Mouse (Mus musculus): ENCODE results near the gene Abcd2. TPM values are rescaled to one million over a fixed set of nuclear protein-coding genes. Genes with fewer than 3 reads are reported as not detected.

Gene Abcd2
- total RNA-seq, 1 experiment, result 0.04 TPM

GRCm38 (mm10) chr15:91203521-91203920 lies 11.9 kb upstream of the Abcd2 start:
- Histone ChIP-seq H3K4me1 (ENCODE audit: control insufficient read depth in 2 of 2, insufficient read depth in 2 of 2, low read length in 2 of 2, poor library complexity in 1 of 2) (no peaks in the 10 kb centered on the region), H3K27ac (ENCODE audit: insufficient read depth, low read depth, low read length, poor library complexity, severe bottlenecking) (no peak overlapping the region), H3K4me3 (ENCODE audit: insufficient read depth in 1 of 2, low read depth in 1 of 2, low read length in 2 of 2, poor library complexity in 1 of 2, severe bottlenecking in 1 of 2) (no peak overlapping the region), H3K9me3 (ENCODE audit: control insufficient read depth, insufficient read depth, low read depth, low read length) (no peaks in the 10 kb centered on the region), H3K9ac (ENCODE audit: insufficient read depth, low read depth, low read length, poor library complexity, severe bottlenecking) (no peak overlapping the region), H3K36me3 (ENCODE audit: control insufficient read depth, insufficient read depth, low read length, poor library complexity, severe bottlenecking) (no peaks in the 10 kb centered on the region)
- no peak for TF ChIP-seq CHD2 (IDR thresholded peaks at IDR 0.05; ENCODE audit: low read depth, low read length)
- TF ChIP-seq HCFC1 (IDR thresholded peaks at IDR 0.05; ENCODE audit: borderline replicate concordance, insufficient read depth, low read length), result no peak
- no peak for TF ChIP-seq MAFK (IDR thresholded peaks at IDR 0.05; ENCODE audit: insufficient read depth, low read depth, low read length)
- TF ChIP-seq ZNF384 (IDR thresholded peaks at IDR 0.05; ENCODE audit: low read depth, low read length), result no peak
- TF ChIP-seq ZC3H11A (IDR thresholded peaks at IDR 0.05; ENCODE audit: borderline replicate concordance, low read depth, low read length), result no peak
- in situ Hi-C loops (cut with MboI; ENCODE audit: low sequenced_read_pairs in 2 of 2, unreplicated experiment in 2 of 2), result no loop called here
- DNase-seq (ENCODE audit: low read depth, low spot score), result no peak

GRCm38 (mm10) chr15:91202486-91202885 lies 10.9 kb upstream of the Abcd2 start:
- H3K27ac ChIP-seq (ENCODE audit: insufficient read depth, low read depth, low read length, poor library complexity, severe bottlenecking), result no peak overlapping the region
- no peaks in the 10 kb centered on the region for H3K36me3 ChIP-seq (ENCODE audit: control insufficient read depth, insufficient read depth, low read length, poor library complexity, severe bottlenecking)
- DNase-seq (ENCODE audit: low read depth, low spot score), result no peak
- H3K9ac ChIP-seq (ENCODE audit: insufficient read depth, low read depth, low read length, poor library complexity, severe bottlenecking), result no peak overlapping the region
- no peaks in the 10 kb centered on the region for H3K4me1 ChIP-seq (ENCODE audit: control insufficient read depth in 2 of 2, insufficient read depth in 2 of 2, low read length in 2 of 2, poor library complexity in 1 of 2)
- in situ Hi-C loops (cut with MboI; ENCODE audit: low sequenced_read_pairs in 2 of 2, unreplicated experiment in 2 of 2), result no loop called here
- TF ChIP-seq MAFK (IDR thresholded peaks at IDR 0.05; ENCODE audit: insufficient read depth, low read depth, low read length), result no peak
- TF ChIP-seq CHD2 (IDR thresholded peaks at IDR 0.05; ENCODE audit: low read depth, low read length), result no peak
- TF ChIP-seq ZC3H11A (IDR thresholded peaks at IDR 0.05; ENCODE audit: borderline replicate concordance, low read depth, low read length), result no peak
- no peak for TF ChIP-seq HCFC1 (IDR thresholded peaks at IDR 0.05; ENCODE audit: borderline replicate concordance, insufficient read depth, low read length)
- TF ChIP-seq ZNF384 (IDR thresholded peaks at IDR 0.05; ENCODE audit: low read depth, low read length), result no peak
- no peaks in the 10 kb centered on the region for H3K9me3 ChIP-seq (ENCODE audit: control insufficient read depth, insufficient read depth, low read depth, low read length)
- H3K4me3 ChIP-seq (ENCODE audit: insufficient read depth in 1 of 2, low read depth in 1 of 2, low read length in 2 of 2, poor library complexity in 1 of 2, severe bottlenecking in 1 of 2), result no peak overlapping the region

DNA sequence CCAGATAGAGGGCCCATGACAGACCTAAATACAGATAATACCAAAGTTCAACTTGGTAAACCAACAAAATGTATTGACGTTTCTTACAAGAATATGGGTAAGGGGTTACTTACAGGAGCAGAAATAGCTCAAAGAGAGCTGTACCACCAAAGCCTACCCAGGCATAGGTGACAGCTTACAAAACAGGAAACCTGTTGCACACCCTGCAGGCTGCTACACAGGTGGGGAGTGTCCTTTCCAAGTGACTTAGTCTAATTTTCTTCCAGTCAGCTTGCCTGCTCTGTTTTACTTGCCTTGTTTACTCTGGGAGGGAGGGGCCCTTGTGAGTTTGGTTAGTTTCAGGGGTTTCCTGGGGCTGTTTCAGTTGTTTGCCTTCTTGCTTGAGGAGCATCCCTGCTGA lies 9.2 kb upstream of the Abcd2 start:
- DNase-seq (ENCODE audit: low read depth, low spot score), result no peak
- Histone ChIP-seq H3K27ac (ENCODE audit: insufficient read depth, low read depth, low read length, poor library complexity, severe bottlenecking) (no peak overlapping the region), H3K9ac (ENCODE audit: insufficient read depth, low read depth, low read length, poor library complexity, severe bottlenecking) (no peak overlapping the region), H3K4me1 (ENCODE audit: control insufficient read depth in 2 of 2, insufficient read depth in 2 of 2, low read length in 2 of 2, poor library complexity in 1 of 2) (no peaks in the 10 kb centered on the region), H3K4me3 (ENCODE audit: insufficient read depth in 1 of 2, low read depth in 1 of 2, low read length in 2 of 2, poor library complexity in 1 of 2, severe bottlenecking in 1 of 2) (no peak overlapping the region), H3K9me3 (ENCODE audit: control insufficient read depth, insufficient read depth, low read depth, low read length) (no peaks in the 10 kb centered on the region), H3K36me3 (ENCODE audit: control insufficient read depth, insufficient read depth, low read length, poor library complexity, severe bottlenecking) (no peaks in the 10 kb centered on the region)
- in situ Hi-C loops (cut with MboI; ENCODE audit: low sequenced_read_pairs in 2 of 2, unreplicated experiment in 2 of 2), result no loop called here
- TF ChIP-seq HCFC1 (IDR thresholded peaks at IDR 0.05; ENCODE audit: borderline replicate concordance, insufficient read depth, low read length) (no peak), MAFK (IDR thresholded peaks at IDR 0.05; ENCODE audit: insufficient read depth, low read depth, low read length) (no peak), ZNF384 (IDR thresholded peaks at IDR 0.05; ENCODE audit: low read depth, low read length) (no peak), ZC3H11A (IDR thresholded peaks at IDR 0.05; ENCODE audit: borderline replicate concordance, low read depth, low read length) (no peak)

DNA sequence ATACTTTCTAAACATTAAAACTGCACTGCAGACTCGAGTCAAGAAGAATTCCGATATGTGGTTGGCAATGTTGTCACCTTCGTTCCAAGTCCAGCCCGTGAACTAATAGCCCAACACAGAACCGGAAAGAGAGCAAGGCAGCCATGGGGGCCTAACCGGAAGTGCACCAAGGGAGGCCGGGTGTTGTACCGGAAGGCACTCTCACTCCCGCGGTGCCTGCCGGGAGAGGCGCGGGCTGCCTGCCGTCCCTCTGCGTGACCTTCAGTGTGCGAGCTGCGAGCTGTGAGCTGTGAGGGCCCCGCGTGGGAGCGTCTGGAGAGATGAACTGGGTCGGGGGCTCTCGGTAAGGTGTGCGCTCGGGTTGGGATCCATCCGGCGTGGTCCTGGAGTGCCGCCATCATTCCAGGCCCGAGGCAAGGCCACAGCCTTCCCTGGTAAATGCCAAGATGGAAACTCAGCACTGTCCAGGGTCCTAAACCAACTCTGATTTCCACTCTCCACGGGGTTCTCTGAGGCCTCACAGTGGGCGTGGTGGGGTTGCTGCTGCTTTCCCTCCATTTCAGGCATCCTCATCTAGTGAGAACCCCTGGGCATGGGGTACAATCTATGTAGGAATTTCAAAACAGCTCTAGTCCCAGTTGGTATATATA lies 7.8 kb upstream of the Abcd2 start, which contains the start of gene CN725425:
Gene CN725425, plus strand, starts transcription at position 239 of the 650 bp plus-strand sequence.
- Histone ChIP-seq H3K36me3 (ENCODE audit: control insufficient read depth, insufficient read depth, low read length, poor library complexity, severe bottlenecking) (no peaks in the 10 kb centered on the region), H3K9ac (ENCODE audit: insufficient read depth, low read depth, low read length, poor library complexity, severe bottlenecking) (0 out of 2 replicates have a peak within 1 kb of the TSS, but pooled peaks have one; percentile 67), H3K4me1 (ENCODE audit: control insufficient read depth in 2 of 2, insufficient read depth in 2 of 2, low read length in 2 of 2, poor library complexity in 1 of 2) (no peaks in the 10 kb centered on the region), H3K27ac (ENCODE audit: insufficient read depth, low read depth, low read length, poor library complexity, severe bottlenecking) (no peak within 1 kb of the TSS), H3K9me3 (ENCODE audit: control insufficient read depth, insufficient read depth, low read depth, low read length) (no peaks in the 10 kb centered on the region), H3K4me3 (ENCODE audit: insufficient read depth in 1 of 2, low read depth in 1 of 2, low read length in 2 of 2, poor library complexity in 1 of 2, severe bottlenecking in 1 of 2) (peak within 1 kb of the TSS; percentile 59 to 74; a peak in 3 of 4 replicates)
- DNase-seq (ENCODE audit: low read depth, low spot score), result peak; percentile 22
- no peak for TF ChIP-seq CHD2 (IDR thresholded peaks at IDR 0.05; ENCODE audit: low read depth, low read length)
- TF ChIP-seq ZNF384 (IDR thresholded peaks at IDR 0.05; ENCODE audit: low read depth, low read length), result no peak
- no peak for TF ChIP-seq HCFC1 (IDR thresholded peaks at IDR 0.05; ENCODE audit: borderline replicate concordance, insufficient read depth, low read length)
- TF ChIP-seq MAFK (IDR thresholded peaks at IDR 0.05; ENCODE audit: insufficient read depth, low read depth, low read length), result no peak
- TF ChIP-seq ZC3H11A (IDR thresholded peaks at IDR 0.05; ENCODE audit: borderline replicate concordance, low read depth, low read length), result no peak
- in situ Hi-C loops (cut with MboI; ENCODE audit: low sequenced_read_pairs in 2 of 2, unreplicated experiment in 2 of 2), result no loop called here
